Mouse (Mus musculus): ENCODE measurements around the gene Fcgr2b.
A peak's percentile ranks its signal among the peaks of the same experiment; 100 is the strongest.

The Fcgr2b gene

GRCm38 (mm10) chr1:170927378-170927777 lies 49.0 kb downstream of the Fcgr2b start, which contains the start of gene Fcrla:
Gene Fcrla (minus strand): TSS chr1:170927583.
- peak in 1 of 2 experiments; percentile 49 for DNase-seq (ENCODE audit: low spot score in 2 of 2)

GRCm38 (mm10) chr1:170926941-170927340 lies 49.4 kb downstream of the Fcgr2b start:
- DNase-seq (ENCODE audit: low spot score in 2 of 2): no peak

GRCm38 (mm10) chr1:170924485-170924884 lies 51.9 kb downstream of the Fcgr2b start:
- peak in 1 of 2 experiments; percentile 40 for DNase-seq (ENCODE audit: low spot score in 2 of 2)

- no peak for DNase-seq (ENCODE audit: low spot score in 2 of 2)
Measured at GRCm38 (mm10) chr1:170919308-170919707, 57.0 kb downstream of the Fcgr2b start.

GRCm38 (mm10) chr1:170915657-170916056 lies 60.7 kb downstream of the Fcgr2b start:
- no peak for DNase-seq (ENCODE audit: low spot score in 2 of 2)

GRCm38 (mm10) chr1:170912891-170913615 lies 63.3 kb downstream of the Fcgr2b start, which contains the start of gene Fcrlb:
Gene Fcrlb (minus strand): TSS chr1:170912941.
- no peak for DNase-seq (ENCODE audit: low spot score in 2 of 2)

GRCm38 (mm10) chr1:170911907-170912660 lies 64.3 kb downstream of the Fcgr2b start:
- DNase-seq (ENCODE audit: low spot score in 2 of 2): no peak

Data from natural killer cell, adult 2 months (primary cell).